Mouse (Mus musculus) monocyte, adult 5-6 weeks (primary cell): ENCODE results near the gene Farp2. TPM values are rescaled to one million over a fixed set of nuclear protein-coding genes. Genes with fewer than 3 reads are reported as not detected.
A peak's percentile ranks its signal among the peaks of the same experiment; 100 is the strongest.

Experiments
- ATAC-seq: fragments of 153-309, 156-312 bp; replicated peaks from 2 replicates; pipeline ENCODE4 v1.8.0; 2017; ENCODE audit warnings: mild to moderate bottlenecking; ENCODE audit not compliant: low TSS enrichment, insufficient number of reproducible peaks, severe bottlenecking, poor library complexity, low FRiP score
- total RNA-seq: library from RNA; stranded (forward); fragments of 200-1000, 200-491, 200-594 nt; gene quantifications from 3 replicates; pipeline ENCODE4 v1.2.3, GENCODE M21; 2017

The Farp2 gene
- total RNA-seq, 1 experiment from 2014 or later = 2.0 TPM

- peak; percentile 83 for ATAC-seq
Observed at GRCm38 (mm10) chr1:93668791-93669548, 157.1 kb downstream of the Farp2 start.

- no peak for ATAC-seq
Observed at GRCm38 (mm10) chr1:93669941-93670340, 158.1 kb downstream of the Farp2 start.

Other genes starting within 250 kb of the Farp2 start
- 15.1 to 25.4 TPM (median 18.8 TPM) in 3 replicates for gene Mterf4, start 206.2 kb upstream of the Farp2 start, total RNA-seq
- 21.3 to 35.6 TPM (median 28.6 TPM) in 3 replicates for gene Ppp1r7, start 169.2 kb upstream of the Farp2 start, total RNA-seq
- gene Pask, start 168.6 kb upstream of the Farp2 start, total RNA-seq = 0.85 to 1.6 TPM in 2 of 3 replicates, not detected in the other
- gene Ano7, start 138.1 kb upstream of the Farp2 start, total RNA-seq = not detected in 3 replicates
- gene Hdlbp, start 33.3 kb upstream of the Farp2 start, total RNA-seq = 58.2 to 101 TPM (median 83.6 TPM) in 3 replicates
- 26.7 to 48.0 TPM (median 46.0 TPM) in 3 replicates for gene Stk25, start 146.6 kb downstream of the Farp2 start, total RNA-seq
- not detected in 3 replicates for gene Bok, start 173.6 kb downstream of the Farp2 start, total RNA-seq
- 21.7 to 86.4 TPM (median 55.1 TPM) in 3 replicates for gene Atg4b, start 239.4 kb downstream of the Farp2 start, total RNA-seq
- 6.8 to 26.3 TPM (median 11.5 TPM) in 3 replicates for gene Thap4, start 242.8 kb downstream of the Farp2 start, total RNA-seq